Mouse (Mus musculus) layer of hippocampus, postnatal 14 days (tissue): Measurements from ENCODE around the gene Tex14. TPM values are rescaled to one million over a fixed set of nuclear protein-coding genes. Genes with fewer than 3 reads are reported as not detected.
"Not testable (repeated sequence)": the region's sequence is repeated elsewhere in the genome, so short reads cannot be mapped to it uniquely, and the experiment has no call there.

Experiments
- DNase-seq, 2 experiments: peaks; one replicate each; pipeline ENCODE4 v3.0.0; 2021 to 2022; ENCODE audit warnings: low spot score in 2 of 2, mixed read lengths in 1 of 2
- total RNA-seq, 2 experiments: library from RNA; stranded (reverse); gene quantifications; 2 replicates each; pipeline ENCODE4 v1.2.3; 2021

Tex14 gene
- total RNA-seq, 2 experiments from 2014 or later, result 0.12 to 0.51 TPM

DNA sequence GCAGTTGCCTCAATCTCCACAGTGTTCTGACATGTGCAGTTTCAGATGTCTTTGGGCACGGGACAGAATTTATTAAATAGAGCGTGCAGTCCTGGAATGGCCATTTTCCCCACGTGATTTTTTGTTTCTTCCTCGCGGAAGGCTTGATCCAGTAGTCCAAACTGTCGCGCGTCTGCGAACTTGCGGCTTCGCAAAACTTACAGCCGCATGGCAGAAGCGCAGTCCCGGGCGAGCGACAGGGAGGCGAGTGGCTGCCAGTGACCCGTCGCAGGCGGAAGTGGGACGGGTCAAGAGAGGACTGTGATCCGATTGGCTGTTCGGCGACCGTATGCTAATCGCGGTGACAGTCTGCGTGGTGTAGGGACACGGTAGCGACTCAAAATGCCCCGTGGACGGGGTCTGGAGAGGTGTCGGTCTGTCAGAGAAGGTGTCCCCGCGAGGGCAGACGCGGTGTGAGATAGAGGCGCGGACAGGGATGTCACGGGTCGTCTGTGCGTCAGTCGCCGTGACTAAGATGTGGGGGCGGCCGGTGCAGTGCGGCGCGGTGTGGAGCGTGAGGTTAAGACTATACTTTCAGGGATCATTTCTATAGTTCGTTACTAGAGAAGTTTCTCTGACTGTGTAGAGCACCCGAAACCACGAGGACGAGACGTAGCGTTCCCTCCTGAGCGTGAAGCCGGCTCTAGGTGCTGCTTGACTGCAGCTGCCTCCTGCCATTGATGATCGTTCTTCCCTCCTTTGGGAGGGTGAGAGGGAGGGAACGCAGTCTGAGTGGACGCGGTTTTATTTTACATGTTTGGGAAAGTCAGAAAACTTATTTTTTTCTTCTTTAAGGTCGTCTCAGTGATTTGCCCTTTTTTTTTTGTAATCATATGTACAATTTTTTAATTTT is 66.2 kb downstream of the Tex14 start:
- peak; percentile 43 to 55 for DNase-seq

DNA sequence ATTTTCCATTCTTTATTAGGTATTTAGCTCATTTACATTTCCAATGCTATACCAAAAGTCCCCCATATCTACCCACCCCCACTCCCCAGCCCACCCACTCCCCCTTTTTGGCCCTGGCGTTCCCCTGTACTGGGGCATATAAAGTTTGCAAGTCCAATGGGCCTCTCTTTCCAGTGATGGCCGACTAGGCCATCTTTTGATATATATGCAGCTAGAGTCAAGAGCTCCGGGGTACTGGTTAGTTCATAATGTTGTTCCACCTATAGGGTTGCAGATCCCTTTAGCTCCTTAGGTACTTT is 66.8 kb downstream of the Tex14 start:
- DNase-seq, result not testable (repeated sequence)

DNA sequence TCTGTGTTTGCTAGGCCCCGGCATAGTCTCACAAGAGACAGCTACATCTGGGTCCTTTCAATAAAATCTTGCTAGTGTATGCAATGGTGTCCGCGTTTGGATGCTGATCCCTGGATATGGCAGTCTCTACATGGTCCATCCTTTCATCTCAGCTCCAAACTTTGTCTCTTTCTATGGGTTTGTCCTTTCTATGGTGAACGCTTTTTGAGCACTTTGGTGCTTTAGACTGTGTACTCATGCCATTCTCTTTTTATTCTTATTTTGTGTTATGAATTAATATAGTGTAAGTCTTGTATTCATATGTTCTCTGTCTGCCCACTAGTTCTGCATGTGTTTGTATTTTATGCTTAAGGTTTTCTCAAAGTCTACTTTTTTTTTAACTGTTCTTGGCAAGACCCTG is 67.2 kb downstream of the Tex14 start:
- not testable (repeated sequence) for DNase-seq

DNA sequence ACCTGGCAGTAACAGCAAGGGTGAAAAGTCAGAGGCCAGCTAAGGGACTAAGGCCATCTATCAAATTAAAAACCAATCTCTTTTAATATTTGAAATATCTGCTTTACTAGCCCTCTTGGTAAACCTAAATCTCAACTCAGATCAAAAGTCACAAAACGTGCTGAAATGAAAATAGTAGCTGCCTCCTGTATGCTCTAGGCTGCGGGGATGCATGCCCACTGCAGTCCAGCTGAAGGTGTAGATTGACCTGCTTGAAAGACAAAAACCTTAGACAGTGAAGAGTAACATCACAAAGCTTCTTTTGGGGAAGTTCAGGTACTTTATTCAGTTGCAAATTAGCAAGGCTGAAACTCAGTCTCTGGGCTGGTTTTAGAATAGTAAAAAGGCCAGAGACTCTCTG is 74.3 kb downstream of the Tex14 start:
- not testable (repeated sequence) for DNase-seq

DNA sequence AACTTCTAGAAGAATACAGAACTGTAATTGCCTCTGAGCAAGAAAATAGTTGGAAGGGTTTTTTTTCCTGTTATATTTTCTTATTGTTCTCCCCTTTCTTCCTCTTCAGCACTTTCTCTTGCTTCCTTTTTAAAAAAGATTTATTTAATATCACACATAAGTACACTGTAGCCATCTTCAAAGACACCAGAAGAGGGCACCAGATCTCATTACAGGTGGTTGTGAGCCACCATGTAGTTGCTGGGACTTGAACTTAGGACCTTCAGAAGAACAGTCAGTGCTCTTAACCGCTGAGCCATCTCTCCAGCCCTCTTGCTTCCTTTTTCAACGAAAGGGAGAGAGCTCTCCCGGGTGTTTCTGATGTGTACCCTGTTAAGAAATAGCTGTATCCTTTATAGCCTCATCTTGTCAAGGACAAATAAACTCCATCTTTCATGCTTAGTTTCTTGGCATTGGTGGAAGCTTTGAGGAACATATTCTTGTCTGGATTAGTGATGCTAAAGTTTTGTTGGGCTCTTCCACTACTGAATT is 79.0 kb downstream of the Tex14 start:
- no peak for DNase-seq

DNA sequence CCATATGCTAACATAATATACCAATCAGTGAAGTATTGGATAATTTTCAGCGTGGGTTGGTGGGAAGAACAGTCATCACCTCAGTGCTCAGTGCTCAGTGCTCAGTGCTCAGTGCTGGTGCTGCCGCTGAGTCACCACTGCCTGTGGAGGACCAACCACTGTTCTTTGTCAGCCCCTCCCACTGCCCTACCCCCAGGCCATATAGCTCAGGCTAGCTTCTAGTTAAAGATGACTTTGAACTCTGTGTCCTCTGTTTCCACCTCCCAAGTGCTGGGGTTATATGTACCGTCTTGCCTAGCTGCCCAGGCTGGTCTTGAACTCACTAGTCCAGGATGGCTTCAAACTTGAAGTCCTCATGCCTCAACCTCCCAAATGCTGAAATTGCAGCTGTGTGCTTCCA is 84.1 kb downstream of the Tex14 start:
- no peak for DNase-seq

DNA sequence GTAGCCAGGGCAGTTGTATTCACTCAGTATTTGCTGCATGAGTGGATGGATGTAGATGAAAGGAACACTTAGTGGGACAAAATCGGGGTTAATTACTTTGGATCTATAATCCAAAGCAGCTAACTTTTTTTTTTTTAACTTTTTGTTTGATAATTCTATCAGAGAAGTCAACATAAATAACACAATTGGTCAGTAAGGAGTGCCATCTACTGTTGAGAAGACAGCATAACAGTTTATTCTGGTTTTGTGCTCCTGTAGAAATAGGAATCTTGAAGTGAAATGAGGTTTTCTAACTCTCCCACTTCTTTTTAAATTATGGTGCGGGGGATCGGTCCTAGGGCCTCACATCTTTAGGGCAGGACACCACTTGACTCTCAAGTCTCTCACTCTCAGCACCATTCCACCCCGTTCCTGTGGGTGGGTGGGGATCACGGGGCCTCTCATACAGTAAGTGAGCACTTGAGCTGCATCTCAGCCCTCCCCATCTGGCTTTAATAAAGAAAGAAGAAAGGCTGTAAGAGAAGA is 99.9 kb downstream of the Tex14 start:
- DNase-seq, result peak in 1 of 2 experiments; percentile 18

DNA sequence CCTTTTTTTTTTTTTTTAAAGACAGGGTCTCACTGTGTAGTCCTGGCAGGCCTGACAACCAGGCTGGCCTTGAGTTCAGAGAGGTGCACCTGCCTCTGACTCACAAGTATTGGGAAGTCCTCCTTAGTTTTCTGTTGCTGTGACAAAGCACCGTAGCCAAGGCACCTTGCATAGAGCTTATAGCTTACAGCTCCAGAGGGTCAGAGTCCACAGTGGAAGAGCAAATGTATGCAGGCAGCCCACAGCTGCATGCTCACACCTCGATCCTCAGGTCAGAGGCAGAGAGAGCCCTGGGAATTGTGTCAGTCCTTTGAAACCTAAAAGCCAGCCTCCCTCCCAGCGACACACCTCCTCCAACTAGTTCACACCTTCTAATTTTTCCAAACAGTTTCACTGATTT is 101.6 kb downstream of the Tex14 start:
- DNase-seq, result no peak

DNA sequence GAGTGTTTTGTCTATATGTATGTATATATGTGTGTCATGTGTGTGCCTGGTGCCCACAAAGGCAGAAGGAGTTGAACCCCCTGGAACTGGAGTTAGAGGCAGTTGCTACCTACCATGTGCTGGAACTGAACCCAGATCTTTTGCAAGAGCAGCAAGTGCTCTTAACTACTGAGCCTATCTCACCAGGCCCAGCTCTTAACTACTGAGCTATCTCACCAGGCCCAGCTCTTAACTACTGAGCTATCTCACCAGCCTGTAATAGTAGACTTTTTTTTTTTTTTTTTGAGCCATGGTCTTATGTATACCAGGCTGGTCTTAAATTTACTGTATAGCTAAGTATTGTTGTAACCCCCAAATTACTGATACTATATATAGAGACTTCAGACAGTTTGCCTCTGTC is 102.2 kb downstream of the Tex14 start:
- DNase-seq, result no peak

DNA sequence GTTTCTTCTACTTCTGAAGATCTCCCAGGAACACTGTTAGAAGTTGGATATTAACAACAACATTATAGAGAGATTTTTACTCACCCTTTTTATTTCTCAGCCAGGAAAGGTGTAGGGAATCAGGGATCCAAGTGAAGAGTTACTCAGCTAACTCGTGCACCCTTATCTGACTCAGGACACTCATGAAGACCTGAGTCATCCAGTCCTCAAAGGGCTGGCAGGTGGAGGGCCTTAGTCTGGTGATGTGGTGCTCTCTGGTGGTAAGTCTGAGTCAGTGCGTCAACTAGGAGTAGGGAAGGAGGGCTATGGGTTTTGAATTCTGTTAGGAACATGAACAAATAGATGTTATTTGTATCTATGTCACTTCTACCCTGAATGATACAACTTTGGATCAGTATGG is 114.4 kb downstream of the Tex14 start:
- peak; percentile 2 to 4 for DNase-seq

DNA sequence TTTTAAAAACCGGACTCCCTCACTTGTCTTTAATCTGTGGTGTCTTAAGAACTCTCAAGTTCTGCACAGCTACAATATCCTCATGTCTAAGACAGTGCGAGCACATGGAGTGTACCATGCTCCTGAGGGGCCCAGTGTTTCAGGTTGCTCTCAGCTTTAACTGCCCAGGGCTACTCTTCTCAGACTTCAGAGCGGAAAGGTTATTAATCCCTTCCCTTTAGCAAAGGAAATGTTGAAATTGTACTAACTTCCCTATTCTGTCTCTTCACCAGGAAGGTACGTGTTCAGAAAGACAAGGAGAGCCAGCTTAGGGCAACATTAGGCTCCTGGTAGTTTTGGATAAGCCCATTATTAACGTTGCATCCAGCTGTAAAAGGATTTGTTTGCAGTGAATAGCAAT is 118.6 kb downstream of the Tex14 start:
- no peak for DNase-seq

DNA sequence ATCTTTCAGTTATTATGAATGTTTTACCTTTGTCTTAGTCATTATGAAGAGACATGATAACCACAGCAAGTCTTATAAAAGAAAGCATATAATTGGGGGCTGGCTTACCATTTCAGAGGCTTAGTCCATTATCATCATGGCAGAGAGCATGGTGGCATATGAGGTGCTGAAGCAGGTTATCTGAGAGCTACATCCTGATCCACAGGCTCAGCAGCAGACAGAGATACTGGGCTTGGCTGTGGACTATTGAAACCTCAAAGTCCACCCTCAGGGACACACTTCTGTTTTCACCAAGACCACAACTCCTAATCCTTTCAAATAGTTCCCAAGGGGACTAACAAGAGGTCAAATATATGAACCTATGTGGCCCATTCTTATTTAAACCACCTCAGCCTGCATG is 119.1 kb downstream of the Tex14 start:
- no peak for DNase-seq

DNA sequence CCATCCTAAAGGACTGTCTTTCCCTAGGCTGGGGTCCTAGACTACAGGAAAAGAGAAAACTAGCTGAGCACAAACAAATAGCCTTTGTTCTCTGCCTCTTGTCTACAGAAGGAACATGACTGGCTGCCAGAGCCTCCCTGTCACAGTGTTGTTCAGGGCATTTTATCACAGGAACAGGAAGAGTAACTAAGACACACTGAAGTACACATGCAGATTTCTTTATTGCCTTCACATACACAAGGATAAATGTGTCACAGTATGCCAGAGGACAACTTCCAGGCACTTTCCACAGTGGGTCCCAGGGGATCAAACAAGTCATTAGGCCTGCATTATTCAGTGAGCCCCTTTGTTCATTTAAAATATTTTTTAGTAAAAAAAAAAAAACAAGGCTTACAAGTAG is 119.9 kb downstream of the Tex14 start:
- DNase-seq, result no peak

DNA sequence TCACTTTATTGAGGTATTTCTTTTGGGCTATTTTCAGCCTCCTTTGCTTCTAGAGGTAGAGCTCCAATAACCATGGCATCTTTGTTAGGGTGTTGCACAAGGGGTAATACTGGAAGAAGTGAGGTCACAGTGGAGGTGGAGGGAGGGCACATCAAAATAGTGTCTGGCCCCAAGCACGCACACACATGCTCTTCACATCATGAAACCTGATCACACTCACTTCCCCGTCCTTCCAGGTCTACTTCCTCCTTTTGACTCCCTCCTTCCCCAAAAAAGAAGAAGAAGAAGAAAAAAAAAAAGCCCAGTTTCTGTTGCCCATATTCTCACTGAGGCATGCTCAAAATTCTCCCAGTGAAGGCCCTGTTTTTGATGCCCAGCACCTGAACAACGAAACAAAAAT is 122.5 kb downstream of the Tex14 start:
- DNase-seq, result no peak

DNA sequence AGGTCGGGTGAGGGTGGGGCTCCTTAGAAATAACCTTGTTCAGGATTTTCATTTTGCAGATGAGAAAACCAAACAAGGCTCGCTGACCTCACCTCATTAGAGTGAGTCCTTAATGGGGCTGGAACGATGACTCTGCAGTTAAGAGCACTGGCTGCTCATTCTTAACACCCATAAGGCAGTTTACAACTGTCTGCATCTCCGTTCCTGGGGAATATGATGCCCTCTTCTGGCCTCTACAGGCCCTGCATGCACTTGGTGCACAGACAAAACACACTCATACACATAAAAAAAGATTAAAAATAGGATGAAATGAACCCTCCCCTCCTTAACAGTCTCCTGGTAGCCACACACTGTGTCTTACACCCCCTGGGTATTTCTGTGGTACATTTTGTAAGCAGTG is 123.1 kb downstream of the Tex14 start:
- DNase-seq, result no peak

DNA sequence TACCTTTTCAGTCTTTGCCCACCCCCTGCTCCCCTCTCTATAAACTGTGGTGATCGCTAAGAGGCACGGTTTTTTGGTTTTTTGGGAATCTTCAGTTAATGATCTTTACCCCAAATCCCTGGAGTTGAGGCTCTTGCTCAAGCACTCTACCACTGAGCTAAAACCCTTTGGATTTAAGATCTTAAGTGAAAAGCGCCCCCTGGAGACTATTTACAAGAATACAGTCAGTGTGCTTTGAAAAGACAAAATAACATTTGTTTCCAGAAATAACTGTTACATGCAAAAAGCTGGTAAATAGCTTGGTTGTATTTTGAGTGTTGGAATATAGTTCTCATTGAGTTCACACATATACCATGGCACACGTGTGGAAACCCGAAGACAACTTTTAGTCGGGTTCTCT is 126.8 kb downstream of the Tex14 start:
- no peak for DNase-seq

DNA sequence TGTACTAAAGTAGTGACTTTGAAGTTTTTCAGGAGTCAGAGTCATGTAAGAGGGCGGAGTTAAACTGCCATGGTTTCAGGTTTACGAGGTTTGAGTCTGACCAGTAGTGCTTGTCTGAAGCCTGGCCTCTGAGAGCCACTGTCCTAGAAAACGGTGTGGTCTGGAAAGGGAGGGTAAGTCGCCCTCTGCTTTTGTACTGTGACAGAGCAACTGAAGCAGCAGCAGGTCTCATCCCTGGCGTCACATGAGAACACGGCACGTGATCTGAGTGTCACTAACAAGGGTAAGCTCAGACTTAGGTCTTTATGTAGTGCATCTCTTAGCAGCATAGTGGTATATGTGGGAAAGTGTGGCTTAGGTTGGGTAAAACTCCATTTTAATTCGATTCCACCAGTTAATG is 137.4 kb downstream of the Tex14 start:
- DNase-seq, result no peak

DNA sequence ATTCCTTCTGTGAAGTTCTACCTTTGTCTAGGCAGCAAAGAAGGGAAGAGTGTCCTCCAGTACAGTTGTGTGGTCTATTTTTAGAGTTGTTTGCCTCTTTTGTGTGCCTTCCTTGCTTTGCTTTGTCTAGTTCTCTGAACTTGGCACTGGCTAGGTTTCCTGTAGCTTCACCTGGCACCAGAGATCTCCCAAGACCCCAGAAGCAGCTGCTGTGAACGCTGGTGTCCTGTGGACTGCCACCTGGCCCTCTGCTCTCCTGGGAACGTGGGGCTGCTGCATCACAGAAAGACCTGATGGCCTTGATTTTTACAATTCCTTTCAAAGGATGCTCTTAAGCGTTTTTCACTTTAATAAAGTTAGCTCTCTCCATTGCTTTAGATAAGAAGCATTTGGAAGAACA is 138.0 kb downstream of the Tex14 start:
- DNase-seq, result no peak

DNA sequence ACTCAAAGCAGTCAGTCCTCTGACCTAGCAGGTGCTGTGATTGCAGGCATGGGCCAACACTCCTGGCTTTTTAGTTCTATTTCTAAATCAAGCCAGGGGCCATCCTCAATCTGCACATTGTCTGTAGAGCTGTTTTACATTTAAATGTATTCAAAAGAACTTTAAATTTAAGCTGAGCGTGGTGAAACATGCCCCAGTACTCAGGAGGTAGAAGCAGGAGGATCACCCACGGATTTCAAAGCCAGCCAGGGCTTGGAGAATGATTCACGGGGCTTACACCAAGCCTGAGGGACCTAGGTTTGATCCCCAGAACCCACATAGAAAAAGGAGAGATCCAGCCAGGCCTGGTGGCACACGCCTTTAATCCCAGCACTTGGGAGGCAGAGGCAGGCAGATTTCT is 148.5 kb downstream of the Tex14 start:
- DNase-seq, result no peak

DNA sequence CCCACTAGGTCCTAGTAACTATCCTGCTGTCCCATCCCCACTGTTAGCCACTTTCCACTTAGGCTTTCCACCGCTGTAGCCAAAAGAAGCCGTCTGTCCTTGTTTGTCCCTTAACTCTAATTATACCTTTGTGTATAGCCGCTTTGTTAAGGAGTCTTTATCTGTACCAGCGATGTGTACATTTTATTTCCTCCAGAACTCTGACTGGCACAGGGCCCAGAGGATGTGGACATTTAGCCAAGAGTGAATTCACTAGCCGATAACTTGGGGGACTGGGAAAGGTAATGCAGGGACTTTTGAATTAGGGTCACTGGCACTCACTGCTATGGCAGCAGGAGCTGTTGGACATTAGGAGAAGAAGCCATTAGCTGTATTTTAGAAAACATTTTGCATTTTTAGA is 149.5 kb downstream of the Tex14 start:
- DNase-seq, result no peak

DNA sequence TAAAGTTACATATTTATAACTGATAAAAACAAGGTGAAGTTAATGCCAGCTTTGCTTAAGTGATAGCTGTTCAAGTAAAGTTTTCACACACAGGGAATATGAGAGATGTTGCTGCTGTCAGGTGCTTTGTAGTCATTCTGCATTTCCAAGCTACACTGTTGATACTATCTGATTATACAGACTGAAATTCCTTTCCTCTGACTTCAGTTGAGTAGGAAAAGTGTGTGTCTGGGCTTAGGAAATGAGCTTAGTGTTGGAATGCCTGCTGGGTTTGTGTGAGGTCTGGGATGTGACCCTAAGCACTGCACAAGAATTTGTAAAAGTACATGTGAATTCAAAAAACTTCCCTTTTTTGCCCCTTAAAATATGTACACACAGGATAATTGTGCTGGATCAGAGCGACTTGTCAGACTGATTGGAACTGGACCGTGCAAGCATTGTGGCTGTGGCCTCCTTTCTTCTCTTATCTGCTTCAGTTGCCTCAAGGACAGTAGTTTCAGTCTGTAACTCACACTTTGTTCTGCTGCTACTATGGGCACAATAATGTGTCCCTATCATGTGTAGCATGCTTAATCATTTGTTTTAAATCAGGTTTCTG is 150.3 kb downstream of the Tex14 start:
- DNase-seq, result no peak

DNA sequence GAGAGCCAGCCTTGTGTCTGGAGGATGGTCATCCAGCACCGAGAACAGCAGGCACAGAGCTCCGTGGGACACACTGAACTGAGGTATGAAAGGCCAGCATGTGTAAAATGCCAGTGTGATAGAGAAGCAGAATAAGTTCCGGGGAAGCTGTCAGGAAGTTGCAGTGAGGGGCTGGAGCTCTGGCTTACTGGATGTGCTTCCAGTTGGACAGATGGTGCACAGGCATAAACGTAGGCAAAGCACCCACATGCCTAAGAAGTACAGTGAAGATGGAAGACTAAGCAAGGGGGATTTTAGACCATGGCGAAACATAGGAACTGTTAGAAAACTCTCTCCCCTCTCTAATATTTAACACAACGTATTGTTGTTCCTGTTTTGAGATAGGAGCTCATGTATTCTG is 156.3 kb downstream of the Tex14 start:
- DNase-seq, result no peak

DNA sequence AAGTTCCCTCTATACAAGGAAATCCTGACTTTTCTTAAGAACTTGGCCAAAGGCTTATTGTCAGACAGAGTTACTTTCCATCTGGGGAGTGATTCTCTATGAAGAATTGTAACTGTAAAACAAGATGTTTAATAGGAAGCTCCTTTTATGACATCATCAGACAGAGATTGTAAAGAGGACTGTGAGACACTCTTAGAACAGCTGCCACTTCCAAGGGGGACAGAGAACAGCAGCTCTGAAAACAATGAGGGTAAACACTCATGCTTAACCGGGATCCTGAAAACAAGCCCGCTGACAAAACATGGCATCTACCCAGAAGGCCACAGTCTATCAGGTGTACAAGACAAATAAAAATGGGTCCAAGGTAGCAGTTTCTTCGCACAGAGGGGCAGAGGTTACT is 161.6 kb downstream of the Tex14 start, which contains the start of gene Gm11492:
TSS of gene Gm11492 (plus strand) at position 153 of the 400 bp plus-strand sequence.
- no peak for DNase-seq
